Mouse (Mus musculus): ENCODE data around the gene Zfp142.

DNA sequence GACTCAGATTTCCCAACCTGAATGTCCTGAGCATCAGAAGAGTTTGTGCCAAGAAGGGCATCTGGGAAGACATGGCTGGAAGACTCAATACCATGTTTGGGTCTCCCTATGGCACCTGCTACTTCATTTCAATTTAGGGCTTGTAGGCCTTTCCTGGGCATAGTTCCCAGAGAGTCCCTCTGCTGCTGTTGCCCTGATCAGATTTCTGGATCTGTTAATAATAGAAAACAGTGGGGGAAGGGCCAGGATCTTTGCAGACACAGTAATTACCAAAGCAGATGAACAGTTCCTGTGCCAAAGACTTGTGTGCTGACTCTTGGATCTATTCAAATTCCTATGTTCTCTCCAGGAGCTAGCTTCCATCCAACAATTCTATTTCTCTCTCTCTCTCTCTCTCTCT, 49.4 kb downstream of the Zfp142 start:
- TF ChIP-seq CTCF (IDR thresholded peaks at IDR 0.05), result no peak
- TF ChIP-seq POLR2A (IDR thresholded peaks at IDR 0.05; ENCODE audit: insufficient read depth, low read depth, low read length), result no peak

Data from heart, adult 2 months (tissue).